Mouse (Mus musculus): ENCODE results near the gene Spp2.

Gene Spp2

DNA sequence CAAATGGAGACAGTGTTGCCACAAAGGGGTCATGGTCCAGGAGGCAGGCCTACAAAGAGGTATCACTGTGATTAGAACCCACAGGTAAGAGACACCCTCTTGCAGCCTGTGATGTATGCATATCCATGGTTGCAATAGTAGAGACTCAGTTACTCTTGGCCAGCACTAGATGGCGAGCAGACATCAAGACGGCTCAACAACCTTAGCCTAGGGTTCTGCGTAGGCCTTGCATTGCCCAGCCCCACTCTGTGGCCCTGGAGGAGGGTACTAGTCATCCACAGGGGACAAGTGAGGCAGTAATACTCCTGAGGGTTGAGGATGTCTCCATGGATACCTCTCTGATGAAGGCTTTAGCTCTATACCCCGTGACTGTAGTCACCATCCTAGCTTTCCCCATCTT, 59.0 kb downstream of the Spp2 start:
- no peak for DNase-seq (ENCODE audit: low read depth in 1 of 2, low spot score in 2 of 2)

DNA sequence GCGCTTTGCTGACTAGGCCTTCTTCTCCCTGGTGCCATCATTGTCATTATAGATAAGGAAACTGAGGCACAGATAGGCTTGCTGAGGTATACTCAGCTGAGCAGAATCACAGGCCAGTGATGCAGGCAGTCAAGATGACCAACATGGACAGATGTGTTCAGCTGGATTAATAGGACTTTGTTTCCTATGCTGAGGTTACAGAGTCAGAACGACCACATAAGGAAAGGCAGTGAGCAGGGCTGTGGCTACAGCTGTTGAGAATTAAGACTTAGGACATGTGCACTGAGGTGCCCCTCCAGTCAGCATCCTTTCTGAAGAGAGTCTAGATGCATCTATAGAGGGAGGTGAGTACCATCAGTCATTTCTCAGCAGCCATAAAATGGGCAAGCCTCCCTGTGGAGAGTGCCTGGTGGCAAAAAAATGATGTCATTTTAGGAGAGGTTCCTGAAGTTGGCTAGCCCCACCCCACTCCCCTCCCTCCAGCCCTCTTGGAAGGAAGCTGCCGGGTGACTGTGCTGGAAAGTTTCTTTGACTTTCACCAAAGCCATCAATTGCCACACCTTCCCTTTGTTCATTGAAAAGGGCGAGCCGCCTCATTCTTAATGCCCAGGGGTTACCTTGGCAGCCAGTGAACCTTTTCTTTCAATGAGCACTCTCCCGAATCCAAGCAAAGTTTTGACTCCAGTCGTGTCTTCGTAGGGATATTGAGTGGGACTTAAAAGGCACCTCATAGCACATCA, 59.7 kb downstream of the Spp2 start:
- DNase-seq (ENCODE audit: low read depth in 1 of 2, low spot score in 2 of 2): no peak

DNA sequence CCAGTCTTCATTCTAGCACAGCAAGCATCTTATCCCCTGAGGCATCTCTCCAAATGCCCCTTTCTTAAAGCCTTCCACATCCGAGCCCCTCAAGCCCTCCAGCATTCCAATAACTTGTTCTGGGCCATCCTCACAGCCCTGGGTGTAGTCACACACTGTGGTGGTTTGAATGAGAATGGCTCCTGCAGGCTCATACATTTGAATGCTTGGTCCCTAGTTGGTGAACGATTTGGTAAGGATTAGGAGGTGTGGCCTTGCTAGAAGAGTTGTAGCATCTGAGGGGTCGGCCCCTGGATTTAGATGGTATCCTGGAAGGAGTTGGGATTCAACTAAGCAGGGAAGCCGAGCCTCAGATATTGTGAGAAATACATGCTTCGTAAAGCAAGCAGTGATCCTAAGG, 61.1 kb downstream of the Spp2 start:
- no peak for DNase-seq (ENCODE audit: low read depth in 1 of 2, low spot score in 2 of 2)

DNA sequence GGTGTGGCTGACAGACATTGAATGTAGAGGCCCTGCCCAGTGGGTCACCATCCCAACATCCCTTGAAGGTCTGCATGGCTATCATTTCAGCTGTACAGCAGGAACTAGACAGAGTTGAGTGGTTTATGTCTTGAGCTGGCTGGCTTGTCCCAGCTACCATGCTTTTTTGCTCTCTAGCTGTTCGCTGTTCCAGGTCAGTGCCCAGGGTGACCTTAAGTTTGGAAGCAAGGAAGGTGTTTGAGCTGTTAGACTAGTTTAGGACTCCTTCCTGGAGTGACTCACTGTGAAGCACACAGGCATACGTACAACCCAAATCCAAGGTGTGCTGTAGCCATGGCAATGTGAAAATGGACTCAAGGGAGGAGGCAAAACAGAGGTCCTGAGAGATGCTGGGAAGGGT, 61.6 kb downstream of the Spp2 start:
- no peak for DNase-seq (ENCODE audit: low read depth in 1 of 2, low spot score in 2 of 2)

DNA sequence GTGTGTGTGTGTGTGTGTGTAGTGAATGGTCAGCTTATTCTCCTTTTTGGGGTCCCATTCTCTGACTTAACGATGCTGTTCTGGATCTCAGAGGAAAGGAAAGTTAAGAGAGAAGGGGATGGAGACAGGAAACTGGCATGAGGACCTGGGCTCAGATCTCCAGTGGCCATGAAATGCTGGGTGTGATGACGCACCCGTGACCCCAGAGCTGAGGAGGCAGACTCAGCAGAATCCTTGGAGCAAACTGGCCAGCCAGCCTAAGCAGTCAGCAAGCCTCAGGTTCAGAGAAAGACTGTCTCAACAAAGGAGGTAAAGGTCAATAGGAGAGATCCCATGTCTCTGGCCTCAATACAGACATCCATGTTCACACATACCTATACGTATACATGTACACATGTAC, 63.0 kb downstream of the Spp2 start:
- no peak for DNase-seq (ENCODE audit: low read depth in 1 of 2, low spot score in 2 of 2)

DNA sequence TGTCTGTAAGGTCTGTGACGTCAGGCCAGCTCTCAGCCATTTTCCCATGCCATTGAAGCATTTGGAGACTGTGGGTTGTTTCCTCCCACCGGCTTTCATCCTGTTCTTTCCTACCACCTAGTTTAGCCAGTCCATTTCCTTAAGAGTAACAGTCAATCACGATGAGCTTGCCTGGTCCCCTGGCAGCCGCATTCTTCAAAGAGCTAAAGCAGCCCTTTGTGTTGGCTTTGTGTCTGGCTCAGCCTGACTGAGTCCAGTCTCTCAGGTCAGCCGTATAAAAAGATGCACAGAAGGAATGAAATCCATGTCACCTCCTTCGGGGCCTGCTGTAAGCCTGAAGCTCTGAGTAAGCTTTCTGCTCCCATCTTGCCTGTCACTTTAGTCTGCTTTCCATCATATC, 65.5 kb downstream of the Spp2 start:
- no peak for DNase-seq (ENCODE audit: low read depth in 1 of 2, low spot score in 2 of 2)

DNA sequence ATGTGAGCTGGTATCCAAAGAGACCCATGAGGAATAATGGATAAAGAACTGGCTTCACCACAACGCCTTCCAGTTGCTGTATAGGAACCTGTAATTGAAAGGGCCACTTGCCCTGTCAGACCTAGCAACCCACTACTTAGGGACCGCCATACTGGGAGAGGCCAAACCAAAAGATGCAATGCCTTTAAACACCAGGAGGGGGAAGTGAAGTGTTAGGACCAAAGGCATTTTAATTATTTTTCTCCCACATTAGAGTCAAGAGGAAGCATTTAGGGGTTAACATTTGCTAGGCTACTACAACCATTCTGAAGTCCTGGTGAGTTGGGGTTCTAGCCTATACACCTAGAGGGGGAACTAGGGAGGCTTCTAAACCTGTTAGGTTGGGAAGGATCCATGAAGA, 67.1 kb downstream of the Spp2 start:
- no peak for DNase-seq (ENCODE audit: low read depth in 1 of 2, low spot score in 2 of 2)

DNA sequence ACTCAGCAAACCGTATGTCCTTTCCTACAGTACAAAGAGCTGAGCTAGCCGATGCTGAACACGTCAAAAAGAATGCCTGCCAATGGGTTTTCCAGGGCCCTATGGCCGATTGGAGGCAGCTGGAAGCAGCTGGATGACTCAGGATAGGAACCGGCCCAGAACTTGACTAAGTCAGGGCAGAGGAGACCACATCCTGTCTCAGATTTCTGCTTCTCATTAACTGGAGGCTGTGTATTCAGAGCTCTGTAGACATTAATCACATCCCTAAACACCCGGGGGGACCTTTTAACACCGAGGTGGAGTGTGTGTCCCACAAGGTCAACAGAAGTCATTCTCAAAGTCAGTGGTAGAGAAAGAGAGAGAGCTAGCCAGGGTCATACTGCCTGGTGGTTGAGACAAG, 67.8 kb downstream of the Spp2 start:
- DNase-seq (ENCODE audit: low read depth in 1 of 2, low spot score in 2 of 2): no peak

DNA sequence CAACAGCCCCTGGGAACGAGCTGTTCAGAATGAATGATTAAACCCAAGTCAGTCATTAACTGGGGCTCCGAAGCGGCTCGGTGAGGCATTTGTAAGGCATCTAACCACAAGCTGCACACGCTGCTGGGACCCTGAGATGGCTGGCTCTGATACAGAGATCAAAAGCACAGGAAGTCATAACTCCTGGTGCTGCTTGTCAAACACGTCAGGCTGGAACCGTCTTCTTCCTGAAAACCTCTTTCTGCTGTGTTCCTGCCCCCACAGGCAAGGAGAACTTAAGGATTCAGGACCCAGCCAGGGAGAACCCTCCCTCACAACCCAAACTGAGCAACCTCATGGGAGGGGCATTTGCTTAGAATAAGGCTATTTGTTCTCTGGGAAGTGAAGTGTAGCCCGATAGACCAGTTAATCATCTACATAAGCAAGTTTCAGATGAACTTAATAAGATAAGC, 68.8 kb downstream of the Spp2 start:
- DNase-seq (ENCODE audit: low read depth in 1 of 2, low spot score in 2 of 2): no peak

All from monocyte, adult 2 months (primary cell).